Mouse (Mus musculus): ENCODE measurements at regions not wholly inside any gene's neighbourhood (a gene's known extent, or its start where the extent isn't known, plus 50 kb on each side); places are given as distances from the start of the nearest gene placed in this dataset.

DNA sequence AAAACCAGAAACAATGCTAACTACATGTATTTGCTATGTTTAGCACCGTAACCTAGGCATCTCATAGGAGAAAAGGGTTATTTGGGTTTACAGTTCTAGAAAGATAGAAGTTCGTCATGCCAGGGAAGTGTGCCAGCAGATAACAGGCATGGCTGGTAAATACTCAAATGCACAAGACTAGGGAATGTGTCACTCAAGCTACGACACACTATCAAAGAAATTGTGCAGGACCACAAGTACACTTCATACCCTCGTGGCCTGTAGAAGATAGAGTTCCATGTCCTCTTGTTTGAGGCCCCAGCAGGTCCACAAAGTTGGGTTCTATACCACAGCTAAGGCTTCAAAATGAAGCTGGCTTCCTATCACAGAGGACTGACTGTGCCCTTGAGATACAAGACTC, 103.1 kb upstream of the Car8 start:
- TF ChIP-seq CTCF (IDR thresholded peaks at IDR 0.05; ENCODE audit: low read depth, low read length) (no peak), TAL1 (conservative IDR thresholded peaks at IDR 0.05; ENCODE audit: low read depth, low read length) (no peak), GATA2 (IDR thresholded peaks at IDR 0.05; ENCODE audit: borderline replicate concordance, low read depth, low read length) (no peak)

Data from G1E (cell line).